Mouse (Mus musculus): ENCODE results near the gene Ltv1.

- TF ChIP-seq POLR2A (IDR thresholded peaks at IDR 0.05; ENCODE audit: control insufficient read depth, extremely low read depth, insufficient read depth, low read length, poor library complexity) (no peak), CTCF (IDR thresholded peaks at IDR 0.05; ENCODE audit: borderline replicate concordance, control insufficient read depth, extremely low read depth, insufficient read depth, low read length, poor library complexity) (no peak)
Measured at GRCm38 (mm10) chr10:13186754-13187153, 6.2 kb downstream of the Ltv1 start.

Data from thymus, adult 2 months (tissue).